Mouse (Mus musculus): ENCODE data around the gene Rab35.

DNA sequence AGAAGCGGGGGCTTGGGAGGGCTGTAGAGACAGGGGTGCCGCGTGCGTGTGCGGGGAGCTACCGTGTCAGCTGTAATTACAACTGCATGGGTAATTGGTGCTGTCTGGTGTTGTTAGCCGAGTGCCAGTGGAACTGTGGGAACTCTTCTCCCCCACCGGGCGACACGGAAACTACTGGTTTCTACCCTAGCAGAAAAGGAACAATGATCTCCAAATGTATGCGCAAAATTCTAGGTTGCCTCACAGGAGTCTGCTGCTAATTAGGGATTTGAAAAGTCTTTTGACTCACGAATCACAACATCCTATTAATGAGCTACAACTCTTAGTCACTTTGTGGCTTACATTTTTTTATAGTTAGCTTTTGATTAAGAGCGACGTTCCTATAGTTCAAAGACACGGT, 45.5 kb upstream of the Rab35 start:
- TF ChIP-seq CTCF (IDR thresholded peaks at IDR 0.05; ENCODE audit: low read depth, low read length) = no peak
- TF ChIP-seq GATA2 (IDR thresholded peaks at IDR 0.05; ENCODE audit: borderline replicate concordance, low read depth, low read length) = no peak
- TF ChIP-seq POLR2AphosphoS5 (IDR thresholded peaks at IDR 0.05; ENCODE audit: insufficient replicate concordance, low read depth, low read length) = no peak
- TF ChIP-seq TAL1 (conservative IDR thresholded peaks at IDR 0.05; ENCODE audit: low read depth, low read length) = no peak

All from G1E (cell line).